Mouse (Mus musculus) megakaryocyte progenitor cell, adult 5-6 weeks (primary cell): ENCODE data around the gene Crybb2. TPM values are rescaled to one million over a fixed set of nuclear protein-coding genes. Genes with fewer than 3 reads are reported as not detected.
"Not testable (repeated sequence)": the region's sequence is repeated elsewhere in the genome, so short reads cannot be mapped to it uniquely, and the experiment has no call there.

ENCODE experiments used
- ATAC-seq: replicated peaks from 2 replicates; pipeline ENCODE4 v1.8.0; 2016; ENCODE audit warnings: mild to moderate bottlenecking, moderate TSS enrichment, inconsistent platforms; ENCODE audit not compliant: poor library complexity
- total RNA-seq, 2 experiments: library from RNA; stranded (forward) in 1 of 2; stranded (reverse) in 1 of 2; fragments of 157-497, 149-512 nt in 1 of 2; fragments of 200-1000 nt in 1 of 2; gene quantifications; 2 replicates each; pipeline versions ENCODE4 v1.2.3 to v1.2.4; 2015 to 2017

Gene Crybb2
- not detected in 2 replicates for total RNA-seq (2015)
- total RNA-seq (2017), result not detected in 2 replicates

- ATAC-seq, result no peak
These were observed at the start of gene Crybb2 for GRCm38 (mm10) chr5:113070017-113070416. Gene Crybb2, minus strand, starts transcription at chr5:113070117.

- ATAC-seq, result peak; percentile 2; the same call in 1 of the 2 replicates
These were observed 49.4 kb upstream of the Crybb2 start for GRCm38 (mm10) chr5:113119291-113119690.

- ATAC-seq, result peak; percentile 67
These were observed 48.8 kb upstream of the Crybb2 start for GRCm38 (mm10) chr5:113118695-113119094.

GRCm38 (mm10) chr5:113117361-113117760 lies 47.4 kb upstream of the Crybb2 start:
- ATAC-seq, result no peak

- ATAC-seq, result no peak
These were observed 46.0 kb upstream of the Crybb2 start for GRCm38 (mm10) chr5:113115896-113116295.

GRCm38 (mm10) chr5:113114264-113115225 lies 44.6 kb upstream of the Crybb2 start:
- ATAC-seq, result peak; percentile 17

- no peak for ATAC-seq
These were observed 43.2 kb upstream of the Crybb2 start for GRCm38 (mm10) chr5:113113120-113113519.

GRCm38 (mm10) chr5:113111336-113111735 lies 41.4 kb upstream of the Crybb2 start:
- ATAC-seq, result no peak

- peak; percentile 30; the same call in 1 of the 2 replicates for ATAC-seq
These were observed 41.0 kb upstream of the Crybb2 start for GRCm38 (mm10) chr5:113110929-113111328.

GRCm38 (mm10) chr5:113109651-113110050 lies 39.7 kb upstream of the Crybb2 start:
- not testable (repeated sequence) for ATAC-seq

GRCm38 (mm10) chr5:113108165-113108764 lies 38.3 kb upstream of the Crybb2 start:
- ATAC-seq, result no peak

- no peak for ATAC-seq
These were observed 37.8 kb upstream of the Crybb2 start for GRCm38 (mm10) chr5:113107709-113108108.

GRCm38 (mm10) chr5:113106594-113106993 lies 36.7 kb upstream of the Crybb2 start:
- ATAC-seq, result no peak

- ATAC-seq, result no peak
These were observed 35.6 kb upstream of the Crybb2 start for GRCm38 (mm10) chr5:113105481-113105880.

GRCm38 (mm10) chr5:113105035-113105434 lies 35.1 kb upstream of the Crybb2 start:
- no peak for ATAC-seq

GRCm38 (mm10) chr5:113102455-113102854 lies 32.5 kb upstream of the Crybb2 start:
- ATAC-seq, result no peak

- no peak for ATAC-seq
These were observed 31.5 kb upstream of the Crybb2 start for GRCm38 (mm10) chr5:113101457-113101856.

- no peak for ATAC-seq
These were observed 30.5 kb upstream of the Crybb2 start for GRCm38 (mm10) chr5:113100422-113100821.

GRCm38 (mm10) chr5:113099546-113099945 lies 29.6 kb upstream of the Crybb2 start:
- ATAC-seq, result peak; percentile 99

- ATAC-seq, result no peak
These were observed 27.6 kb upstream of the Crybb2 start for GRCm38 (mm10) chr5:113097551-113097950.

GRCm38 (mm10) chr5:113095456-113095855 lies 25.5 kb upstream of the Crybb2 start:
- ATAC-seq, result no peak

GRCm38 (mm10) chr5:113092406-113092805 lies 22.5 kb upstream of the Crybb2 start:
- ATAC-seq, result no peak
